Mouse (Mus musculus): ENCODE data around the gene Btbd9. TPM values are rescaled to one million over a fixed set of nuclear protein-coding genes. Genes with fewer than 3 reads are reported as not detected.
A peak's percentile ranks its signal among the peaks of the same experiment; 100 is the strongest.

Btbd9 gene
- total RNA-seq (2012; rRNA removed) (24.7 and 28.8 TPM in 2 replicates), polyA plus RNA-seq (2012; ENCODE audit: insufficient read depth in 1 of 2, insufficient read length in 2 of 2, low read depth in 1 of 2, low replicate concordance in 2 of 2, missing spikeins in 1 of 2) (10 to 100 TPM in 1 of 2 experiments, not detected in 1; 33.8 TPM)

DNA sequence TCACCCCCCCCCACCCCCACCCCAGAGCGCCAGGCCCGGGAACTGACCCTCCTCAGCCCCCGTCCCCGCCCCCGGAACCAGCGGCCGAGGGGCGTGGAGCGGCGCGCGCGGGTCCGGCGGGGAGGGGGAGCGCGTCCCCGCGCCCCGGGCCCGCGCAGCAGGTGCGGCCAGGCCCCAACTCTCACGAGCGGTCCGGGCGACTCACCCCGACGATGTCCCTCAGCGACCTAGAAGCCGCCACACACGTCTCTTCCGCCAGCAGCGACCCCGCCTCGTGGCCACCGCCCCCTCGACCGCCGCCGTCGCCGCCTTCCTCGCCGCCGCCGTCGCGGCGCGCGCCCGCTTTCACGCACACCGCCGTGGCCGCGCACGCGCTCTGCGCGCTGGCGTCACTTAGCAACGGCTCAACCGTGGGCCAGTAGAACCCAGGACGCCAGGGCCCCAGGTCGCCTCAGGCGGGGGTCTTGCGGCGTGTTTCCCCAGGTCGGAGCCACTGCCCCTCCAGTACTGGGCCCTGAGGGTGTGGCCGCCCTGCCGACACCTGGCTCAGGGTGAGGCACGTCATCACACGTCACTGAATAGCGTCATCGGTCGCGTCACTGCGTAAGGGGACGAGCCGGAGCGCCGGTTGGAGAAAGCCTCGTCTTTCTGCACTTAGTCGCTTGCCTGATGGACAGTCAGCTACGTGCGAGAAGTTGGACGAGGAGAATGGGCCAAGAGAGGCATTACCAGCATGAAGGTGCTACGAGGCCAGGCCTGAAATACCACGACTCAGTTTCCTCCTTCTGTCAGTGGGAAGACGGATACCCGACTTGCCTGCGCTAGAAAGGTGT, at the start of gene Btbd9:
TSS of gene Btbd9 (minus strand) at position 548 of the 833 bp plus-strand sequence.
- TF ChIP-seq USF2 (IDR thresholded peaks at IDR 0.05; ENCODE audit: borderline replicate concordance in 1 of 2, insufficient read depth in 1 of 2, low read depth in 1 of 2, low read length in 2 of 2) (no peak), MYB (IDR thresholded peaks at IDR 0.05; ENCODE audit: low read depth, low read length) (no peak), KAT2A (conservative IDR thresholded peaks at IDR 0.05; ENCODE audit: low read depth, low read length) (no peak; the same call in 1 of the 2 replicates), JUND (IDR thresholded peaks at IDR 0.05; ENCODE audit: low read depth, low read length) (no peak), CHD1 (IDR thresholded peaks at IDR 0.05; ENCODE audit: low read depth, low read length) (0 out of 2 replicates have a peak, but pooled peaks have one; percentile 8), ZNF384 (IDR thresholded peaks at IDR 0.05; ENCODE audit: low read depth, low read length) (no peak), USF1 (IDR thresholded peaks at IDR 0.05; ENCODE audit: low read depth, low read length) (peak; percentile 35; the same call in 1 of the 2 replicates), SIN3A (IDR thresholded peaks at IDR 0.05; ENCODE audit: low read length) (peak; percentile 64), EP300 (IDR thresholded peaks at IDR 0.05; ENCODE audit: low read depth in 1 of 2, low read length in 2 of 2) (peak in 1 of 2 experiments; percentile 36; a peak in 1 of 4 replicates), BHLHE40 (IDR thresholded peaks at IDR 0.05; ENCODE audit: borderline replicate concordance, low read depth, low read length) (0 out of 2 replicates have a peak, but pooled peaks have one; percentile 29), MXI1 (IDR thresholded peaks at IDR 0.05; ENCODE audit: low read depth, low read length) (peak; percentile 71; the same call in 1 of the 2 replicates), POLR2AphosphoS2 (IDR thresholded peaks at IDR 0.05; ENCODE audit: low read length) (peak; percentile 99), POLR2AphosphoS5 (IDR thresholded peaks at IDR 0.05; ENCODE audit: borderline replicate concordance, low read depth, low read length) (0 out of 2 replicates have a peak, but pooled peaks have one; percentile 62), ELF1 (IDR thresholded peaks at IDR 0.05; ENCODE audit: low read depth, low read length) (peak; percentile 75; the same call in 1 of the 2 replicates), TCF12 (IDR thresholded peaks at IDR 0.05; ENCODE audit: low read depth, low read length) (peak; percentile 55; the same call in 1 of the 2 replicates), GATA1 (IDR thresholded peaks at IDR 0.05; ENCODE audit: low read depth, low read length) (no peak), HCFC1 (IDR thresholded peaks at IDR 0.05; ENCODE audit: low read depth, low read length) (peak; percentile 83), ZMIZ1 (IDR thresholded peaks at IDR 0.05; ENCODE audit: low read depth, low read length) (peak; percentile 77), CTCF (IDR thresholded peaks at IDR 0.05 in 2 of 3, conservative IDR thresholded peaks at IDR 0.05 in 1 of 3; ENCODE audit: control insufficient read depth in 1 of 3, insufficient read depth in 1 of 3, low read depth in 2 of 3, low read length in 3 of 3, poor library complexity in 1 of 3, severe bottlenecking in 1 of 3) (0 out of 6 replicates have a peak, but pooled peaks of 1 of the 3 experiments have one; percentile 0), RCOR1 (IDR thresholded peaks at IDR 0.05; ENCODE audit: low read depth, low read length) (no peak), NRF1 (IDR thresholded peaks at IDR 0.05; ENCODE audit: insufficient read depth, low read depth, low read length, poor library complexity, severe bottlenecking) (peak; percentile 73), POLR2A (IDR thresholded peaks at IDR 0.05; ENCODE audit: control insufficient read depth in 1 of 2, insufficient read depth in 1 of 2, low read depth in 1 of 2, low read length in 2 of 2, poor library complexity in 1 of 2) (peak; percentile 93 to 99), ETS1 (IDR thresholded peaks at IDR 0.05; ENCODE audit: low read depth, low read length) (peak; percentile 75; the same call in 1 of the 2 replicates), NELFE (IDR thresholded peaks at IDR 0.05; ENCODE audit: low read depth, low read length) (peak; percentile 92), GABPA (IDR thresholded peaks at IDR 0.05; ENCODE audit: low read depth, low read length) (peak; percentile 96; the same call in 1 of the 2 replicates), MAX (IDR thresholded peaks at IDR 0.05; ENCODE audit: low read length) (peak; percentile 2), MYC (IDR thresholded peaks at IDR 0.05; ENCODE audit: low read depth, low read length) (no peak), E2F4 (IDR thresholded peaks at IDR 0.05; ENCODE audit: borderline replicate concordance, low read depth, low read length) (no peak), TAL1 (IDR thresholded peaks at IDR 0.05; ENCODE audit: low read length) (no peak), MAZ (IDR thresholded peaks at IDR 0.05; ENCODE audit: low read depth, low read length) (peak; percentile 94), TBP (IDR thresholded peaks at IDR 0.05; ENCODE audit: low read depth, low read length) (peak; percentile 67)
- Histone ChIP-seq H3K27me3 (ENCODE audit: control insufficient read depth in 1 of 2, insufficient read depth in 2 of 2, low read length in 2 of 2) (no peaks in the 10 kb centered on the region), H3K9me3 (replicated peaks; ENCODE audit: insufficient read depth, low read length) (no peaks in the 10 kb centered on the region), H3K4me3 (ENCODE audit: control insufficient read depth in 1 of 2, insufficient read depth in 1 of 2, low read depth in 2 of 2, low read length in 2 of 2) (peak within 1 kb of the TSS; percentile 79 to 97), H3K4me1 (ENCODE audit: control insufficient read depth in 1 of 2, insufficient read depth in 2 of 2, low read length in 2 of 2) (peaks cover 6 to 15% of the 10 kb centered on the region in 2 experiments), H3K79me2 (ENCODE audit: control insufficient read depth, insufficient read depth, low read length, poor library complexity) (peaks cover 27% of the 10 kb centered on the region), H3K36me3 (ENCODE audit: control insufficient read depth in 1 of 2, insufficient read depth in 2 of 2, low read length in 2 of 2) (peaks cover 0 to 17% of the 10 kb centered on the region in 2 experiments; a peak in 2 of 4 replicates), H3K27ac (ENCODE audit: control insufficient read depth, low read depth, low read length) (peak within 1 kb of the TSS; percentile 81), H3K9ac (ENCODE audit: control insufficient read depth, low read depth, low read length, poor library complexity, severe bottlenecking) (peak within 1 kb of the TSS; percentile 80)
- DNase-seq (ENCODE audit: low read depth, low spot score), result peak; percentile 99

All from MEL (cell line).